Mouse (Mus musculus): ENCODE results near the gene Prr11.
"Not testable (repeated sequence)": the region's sequence is repeated elsewhere in the genome, so short reads cannot be mapped to it uniquely, and the experiment has no call there.

Gene Prr11

GRCm38 (mm10) chr11:87056286-87056685, 52.2 kb downstream of the Prr11 start:
- ATAC-seq (ENCODE audit: insufficient number of reproducible peaks, low FRiP score, low TSS enrichment): no peak

GRCm38 (mm10) chr11:87048900-87049299, 59.6 kb downstream of the Prr11 start:
- not testable (repeated sequence) for ATAC-seq (ENCODE audit: insufficient number of reproducible peaks, low FRiP score, low TSS enrichment)

DNA sequence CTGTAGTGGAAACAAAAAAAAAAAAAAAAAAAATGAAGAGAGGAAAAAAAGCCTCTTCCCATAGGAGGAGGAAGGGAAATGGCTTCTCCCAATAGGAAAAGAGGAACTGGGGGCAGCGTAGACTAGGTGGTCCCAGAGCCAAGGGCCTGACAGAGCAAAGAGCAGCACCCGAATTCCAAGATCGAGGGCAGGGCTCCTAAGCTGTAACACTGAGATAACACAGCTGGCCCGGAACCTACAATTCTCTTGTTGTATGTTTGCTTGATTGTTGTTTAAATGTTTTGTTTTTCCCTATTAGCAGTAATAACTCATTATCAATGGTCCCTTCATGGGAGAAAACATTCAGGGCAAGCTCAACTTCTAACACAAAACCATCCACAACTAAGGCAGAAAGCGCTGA, 61.5 kb downstream of the Prr11 start:
- no peak for ATAC-seq (ENCODE audit: insufficient number of reproducible peaks, low FRiP score, low TSS enrichment)

DNA sequence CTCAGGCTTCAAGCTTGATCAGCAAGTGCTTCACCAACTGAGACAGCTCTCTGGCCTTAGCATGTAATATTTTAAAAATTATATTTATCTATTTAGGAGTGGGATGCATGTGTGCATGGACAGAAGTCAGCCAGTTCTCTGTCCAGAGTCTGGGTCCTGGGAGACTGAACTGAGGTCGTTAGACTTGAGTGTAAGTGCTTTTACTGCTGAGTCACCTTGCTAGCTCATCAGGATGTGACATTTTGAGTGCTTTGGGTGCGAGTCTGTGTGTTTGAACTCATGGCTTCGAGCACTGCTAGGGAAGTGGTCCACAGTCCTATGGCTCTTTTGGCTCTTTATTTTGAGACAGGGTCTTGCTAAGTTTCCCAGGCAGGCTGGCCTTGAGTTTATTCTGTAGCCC, 65.5 kb downstream of the Prr11 start:
- ATAC-seq (ENCODE audit: insufficient number of reproducible peaks, low FRiP score, low TSS enrichment): no peak

GRCm38 (mm10) chr11:87039307-87039963, 69.1 kb downstream of the Prr11 start:
- no peak for ATAC-seq (ENCODE audit: insufficient number of reproducible peaks, low FRiP score, low TSS enrichment)

All from cerebellum, adult (tissue).